Mouse (Mus musculus): ENCODE measurements around the gene Castor1. TPM values are rescaled to one million over a fixed set of nuclear protein-coding genes. Genes with fewer than 3 reads are reported as not detected.

Gene Castor1
- polyA plus RNA-seq, 1 experiment from 2014 or later: 1.9 TPM

DNA sequence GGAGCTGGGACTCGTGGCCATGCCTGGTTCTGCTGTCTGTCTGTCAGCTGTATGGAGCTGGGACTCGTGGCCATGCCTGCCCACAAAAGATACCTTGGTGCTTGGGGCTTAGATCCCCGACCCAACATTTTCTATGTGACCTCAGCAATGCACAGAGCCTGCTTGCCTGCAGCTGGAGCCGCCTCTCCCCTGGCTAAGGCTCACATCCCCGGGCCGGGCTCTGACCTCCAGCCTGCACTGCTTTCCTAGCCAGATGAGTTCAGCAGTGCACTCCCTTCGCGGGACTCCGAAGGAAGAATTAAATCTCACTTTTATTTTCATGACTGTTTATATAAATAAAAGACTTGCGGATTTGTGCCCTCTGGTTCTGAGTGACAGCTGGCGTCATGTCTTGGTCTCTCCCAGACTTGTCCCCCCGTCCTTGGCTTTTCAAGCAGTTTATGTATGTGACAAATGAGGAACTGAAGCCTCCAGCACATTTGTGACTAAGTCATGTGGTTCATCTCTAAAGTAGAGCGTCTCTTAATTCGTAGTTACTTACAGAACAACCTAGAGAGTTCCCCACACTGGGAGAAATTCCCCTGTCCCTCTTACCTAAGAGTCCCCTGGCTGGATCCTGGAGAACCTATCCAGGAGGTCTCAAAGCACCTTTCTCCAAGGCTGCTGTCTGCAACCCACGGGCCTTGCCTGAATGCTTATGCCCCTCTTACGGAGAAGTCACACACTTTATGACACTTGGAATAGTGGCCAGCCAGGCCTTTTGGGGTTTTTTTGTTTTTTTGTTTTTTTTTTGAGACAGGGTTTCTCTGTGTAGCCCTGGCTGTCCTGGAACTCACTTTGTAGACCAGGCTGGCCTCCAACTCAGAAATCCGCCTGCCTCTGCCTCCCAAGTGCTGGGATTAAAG is 4.3 kb downstream of the Castor1 start:
- peaks cover 94% of the 10 kb centered on the region for H3K4me1 ChIP-seq (replicated peaks)

DNA sequence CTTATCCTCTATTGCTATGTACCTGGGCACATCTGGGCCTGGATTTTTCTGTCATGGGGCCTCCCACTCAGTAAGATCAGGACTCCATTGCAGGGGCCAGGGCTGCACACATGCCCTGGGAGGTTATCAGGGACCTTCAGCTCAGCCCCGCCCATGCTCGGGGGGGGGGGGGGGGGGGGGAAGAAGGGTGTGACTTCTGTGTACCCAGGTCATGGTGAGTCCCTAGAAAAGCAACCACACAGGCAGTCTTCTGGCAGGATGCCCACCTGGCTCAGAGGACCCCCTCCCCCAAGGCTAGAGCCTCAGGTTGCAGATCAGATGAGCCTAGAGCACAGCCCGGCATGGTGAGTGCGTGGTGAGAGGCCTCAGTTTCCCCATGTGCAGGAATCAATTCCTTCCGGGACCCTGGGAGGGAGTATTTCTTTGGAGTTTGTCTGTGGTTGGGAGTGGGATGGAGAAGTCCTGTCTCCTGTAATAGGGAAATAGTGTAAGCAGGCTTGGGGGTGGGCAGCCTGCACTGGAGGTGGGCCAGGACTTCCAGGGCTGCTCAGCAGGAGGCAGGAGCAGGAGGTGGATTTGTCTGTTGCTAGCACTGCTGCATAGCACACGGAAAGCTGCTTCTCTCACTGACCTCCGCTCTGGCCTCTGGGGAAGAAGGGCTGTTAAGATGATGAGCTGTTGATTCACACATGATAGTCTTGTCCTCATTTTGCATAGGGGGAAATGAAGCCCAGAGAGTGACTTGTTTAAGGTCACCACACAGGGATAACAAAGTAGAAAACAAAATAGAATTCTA is 5.6 kb downstream of the Castor1 start:
- H3K27me3 ChIP-seq: peaks cover 17% of the 10 kb centered on the region
- H3K4me3 ChIP-seq (replicated peaks): peak overlapping the region; percentile 78
- no peaks in the 10 kb centered on the region for H3K9me3 ChIP-seq (replicated peaks)
- H3K36me3 ChIP-seq: peaks cover 9% of the 10 kb centered on the region
- 17% methylated on average over 7 of the region's 7 CpGs for WGBS (ENCODE audit: insufficient replicate concordance)
- peak overlapping the region; percentile 95 for H3K27ac ChIP-seq
- H3K9ac ChIP-seq: peak overlapping the region; percentile 90
- peaks cover 96% of the 10 kb centered on the region for H3K4me1 ChIP-seq (replicated peaks)
- DNase-seq: peak; percentile 68
- ATAC-seq (ENCODE audit: low read depth): peak; percentile 89
- peak overlapping the region; percentile 81 for H3K4me2 ChIP-seq

More for the DNA sequence above, 4.3 kb downstream of the Castor1 start:
- Histone ChIP-seq H3K4me2 (no peak overlapping the region), H3K4me3 (replicated peaks) (no peak overlapping the region), H3K27me3 (peaks cover 22% of the 10 kb centered on the region), H3K27ac (peak overlapping the region; percentile 95), H3K9ac (0 out of 2 replicates have a peak overlapping the region, but pooled peaks have one; percentile 19), H3K36me3 (no peaks in the 10 kb centered on the region), H3K9me3 (replicated peaks) (no peaks in the 10 kb centered on the region)
- ATAC-seq (ENCODE audit: low read depth): no peak
- no peak for DNase-seq
- WGBS (ENCODE audit: insufficient replicate concordance): 68% methylated on average over 17 of the region's 17 CpGs

DNA sequence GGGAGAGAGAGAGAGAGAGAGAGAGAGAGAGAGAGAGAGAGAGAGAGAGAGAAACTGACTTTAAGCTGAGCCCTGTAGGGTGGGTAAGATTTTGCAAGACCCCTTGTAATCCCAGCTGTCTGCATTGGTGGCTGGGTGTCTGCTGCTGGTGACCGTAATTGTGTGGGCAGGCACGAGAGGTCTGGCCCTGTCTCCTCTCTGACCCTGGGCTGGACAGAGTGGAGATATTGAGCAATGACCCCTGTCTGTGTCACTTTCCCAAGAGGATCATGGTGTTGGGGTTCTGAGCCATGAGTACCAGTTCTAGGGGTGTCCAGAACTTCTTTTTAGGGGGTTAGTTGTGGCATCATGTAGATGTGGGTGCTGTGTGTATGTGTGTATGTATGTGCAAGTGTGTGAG is 6.2 kb downstream of the Castor1 start:
- WGBS (ENCODE audit: insufficient replicate concordance): 41% methylated on average over 2 of the region's 2 CpGs
- Histone ChIP-seq H3K4me1 (replicated peaks) (peaks cover 96% of the 10 kb centered on the region), H3K9me3 (replicated peaks) (no peaks in the 10 kb centered on the region), H3K9ac (peak overlapping the region; percentile 90), H3K36me3 (peaks cover 13% of the 10 kb centered on the region), H3K27me3 (peaks cover 11% of the 10 kb centered on the region), H3K4me3 (replicated peaks) (peak overlapping the region; percentile 78), H3K4me2 (peak overlapping the region; percentile 81), H3K27ac (peak overlapping the region; percentile 95)
- ATAC-seq (ENCODE audit: low read depth): no peak
- no peak for DNase-seq

DNA sequence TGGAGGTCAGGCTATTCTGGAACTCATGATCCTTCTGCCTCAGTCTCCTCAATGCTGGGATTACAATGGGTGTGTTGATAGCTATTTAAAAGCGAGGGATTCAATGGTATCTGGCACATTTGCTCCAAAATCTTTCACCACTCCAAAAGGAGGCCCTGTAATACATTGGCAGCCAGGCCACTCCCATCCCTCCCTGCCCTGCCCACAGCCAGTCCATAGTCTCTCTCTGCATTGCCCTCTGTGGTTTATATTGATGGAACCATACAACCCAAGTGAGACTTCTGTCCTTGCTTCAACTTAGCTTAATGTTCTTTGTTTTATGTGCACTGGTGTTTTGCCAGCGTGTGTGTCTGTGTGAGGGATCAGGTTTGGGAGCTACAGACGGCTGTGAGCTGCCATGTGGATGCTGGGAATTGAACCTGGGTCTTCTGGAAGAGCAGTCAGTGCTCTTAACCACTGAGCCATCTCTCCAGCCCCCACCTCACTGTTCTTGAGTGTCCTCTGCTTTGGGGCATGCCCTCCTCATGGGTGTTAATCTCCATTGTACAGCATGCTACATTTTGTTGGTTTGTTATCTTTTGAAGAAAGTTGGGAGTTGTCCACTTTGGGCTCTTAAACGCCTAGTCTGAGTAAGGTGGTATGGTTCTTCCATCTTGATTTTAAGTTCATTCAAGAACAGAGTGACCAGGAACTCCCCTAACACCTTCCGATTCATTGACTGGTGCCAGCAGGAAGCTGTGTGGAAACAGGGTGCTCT is 8.7 kb downstream of the Castor1 start:
- H3K27ac ChIP-seq: peak overlapping the region; percentile 83
- 48% methylated on average over 5 of the region's 5 CpGs for WGBS (ENCODE audit: insufficient replicate concordance)
- DNase-seq: no peak
- no peaks in the 10 kb centered on the region for H3K9me3 ChIP-seq (replicated peaks)
- ATAC-seq (ENCODE audit: low read depth): peak; percentile 50
- H3K27me3 ChIP-seq: no peaks in the 10 kb centered on the region
- peaks cover 17% of the 10 kb centered on the region for H3K36me3 ChIP-seq
- H3K4me2 ChIP-seq: peak overlapping the region; percentile 81
- peaks cover 93% of the 10 kb centered on the region for H3K4me1 ChIP-seq (replicated peaks)
- H3K4me3 ChIP-seq (replicated peaks): peak overlapping the region; percentile 78
- peak overlapping the region; percentile 90 for H3K9ac ChIP-seq

DNA sequence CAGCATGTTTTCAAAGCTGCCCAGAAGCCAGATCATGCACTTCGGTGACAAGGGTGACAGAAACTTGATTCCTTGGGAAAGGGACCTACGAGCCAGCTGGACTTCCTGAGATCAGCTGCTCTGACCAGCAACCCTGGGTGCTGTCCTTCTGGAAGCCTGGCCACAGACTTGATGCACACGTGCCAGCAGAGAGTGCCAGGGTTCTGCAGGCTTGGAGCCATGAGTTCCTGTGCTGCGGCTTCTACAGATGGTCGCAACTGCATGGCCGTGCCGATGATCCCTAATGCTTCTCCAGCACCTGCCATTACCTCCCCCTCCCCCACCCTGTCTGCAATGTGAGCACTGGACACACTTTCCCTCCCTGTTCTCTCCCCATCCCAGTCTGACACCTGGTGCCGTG is 10.4 kb downstream of the Castor1 start:
- DNase-seq (no peak), ATAC-seq (ENCODE audit: low read depth) (no peak)
- Histone ChIP-seq H3K27me3 (no peaks in the 10 kb centered on the region), H3K9me3 (replicated peaks) (no peaks in the 10 kb centered on the region), H3K36me3 (peaks cover 29% of the 10 kb centered on the region), H3K4me1 (replicated peaks) (peaks cover 90% of the 10 kb centered on the region), H3K27ac (peak overlapping the region; percentile 65; the same call in 1 of the 2 replicates), H3K9ac (peak overlapping the region; percentile 33; the same call in 1 of the 2 replicates), H3K4me2 (no peak overlapping the region), H3K4me3 (replicated peaks) (no peak overlapping the region)
- 62% methylated on average over 8 of the region's 8 CpGs for WGBS (ENCODE audit: insufficient replicate concordance)

DNA sequence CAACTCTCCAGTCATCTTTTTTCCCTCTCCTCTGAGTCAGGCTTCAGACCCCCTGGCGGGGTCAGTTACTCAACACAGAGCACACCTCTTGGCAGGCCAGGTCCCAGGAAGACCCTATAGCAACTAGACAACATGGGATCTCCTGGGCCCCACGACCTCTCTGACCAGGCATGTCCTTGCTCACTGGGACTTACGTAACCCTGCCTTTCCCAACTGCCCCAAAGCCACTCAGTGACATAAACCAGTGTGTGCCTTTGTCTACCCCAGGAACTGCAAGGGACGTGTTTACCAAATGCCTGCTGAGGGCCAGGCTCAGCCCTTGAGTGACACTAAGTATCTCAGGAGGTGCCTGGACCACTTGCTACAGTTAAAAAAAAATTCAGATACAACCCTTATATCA is 11.8 kb downstream of the Castor1 start:
- Histone ChIP-seq H3K4me3 (replicated peaks) (no peak overlapping the region), H3K27me3 (no peaks in the 10 kb centered on the region), H3K9ac (no peak overlapping the region), H3K9me3 (replicated peaks) (no peaks in the 10 kb centered on the region), H3K36me3 (peaks cover 29% of the 10 kb centered on the region), H3K4me2 (no peak overlapping the region), H3K4me1 (replicated peaks) (peaks cover 89% of the 10 kb centered on the region), H3K27ac (peak overlapping the region; percentile 26)
- ATAC-seq (ENCODE audit: low read depth) (peak; percentile 27), DNase-seq (no peak)
- WGBS (ENCODE audit: insufficient replicate concordance): 53% methylated on average over 4 of the region's 4 CpGs

DNA sequence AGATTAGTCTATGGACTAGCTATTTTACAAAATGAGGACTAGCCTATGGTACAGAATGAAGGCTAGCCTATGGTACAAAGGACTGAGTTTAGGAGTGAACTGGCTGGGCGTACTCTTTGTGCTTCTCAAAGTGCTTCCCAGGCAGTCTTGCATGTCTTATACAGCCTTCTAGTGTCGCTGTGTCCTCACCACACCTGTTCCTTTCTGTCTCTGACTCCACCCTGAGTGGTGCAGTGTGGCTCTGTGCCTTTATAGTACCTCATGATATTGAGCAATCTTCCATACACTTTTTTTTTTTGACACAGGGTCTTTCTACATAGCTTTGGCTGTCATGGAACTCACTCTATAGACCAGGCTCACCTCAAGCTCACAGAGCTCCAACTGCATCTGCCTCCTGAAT is 13.4 kb downstream of the Castor1 start:
- no peak overlapping the region for H3K4me3 ChIP-seq (replicated peaks)
- H3K4me2 ChIP-seq: no peak overlapping the region
- H3K9ac ChIP-seq: no peak overlapping the region
- no peak overlapping the region for H3K27ac ChIP-seq
- DNase-seq: no peak
- H3K36me3 ChIP-seq: peaks cover 29% of the 10 kb centered on the region
- H3K9me3 ChIP-seq (replicated peaks): no peaks in the 10 kb centered on the region
- peaks cover 89% of the 10 kb centered on the region for H3K4me1 ChIP-seq (replicated peaks)
- no peak for ATAC-seq (ENCODE audit: low read depth)
- WGBS (ENCODE audit: insufficient replicate concordance): 80% methylated on average over 2 of the region's 2 CpGs
- no peaks in the 10 kb centered on the region for H3K27me3 ChIP-seq

DNA sequence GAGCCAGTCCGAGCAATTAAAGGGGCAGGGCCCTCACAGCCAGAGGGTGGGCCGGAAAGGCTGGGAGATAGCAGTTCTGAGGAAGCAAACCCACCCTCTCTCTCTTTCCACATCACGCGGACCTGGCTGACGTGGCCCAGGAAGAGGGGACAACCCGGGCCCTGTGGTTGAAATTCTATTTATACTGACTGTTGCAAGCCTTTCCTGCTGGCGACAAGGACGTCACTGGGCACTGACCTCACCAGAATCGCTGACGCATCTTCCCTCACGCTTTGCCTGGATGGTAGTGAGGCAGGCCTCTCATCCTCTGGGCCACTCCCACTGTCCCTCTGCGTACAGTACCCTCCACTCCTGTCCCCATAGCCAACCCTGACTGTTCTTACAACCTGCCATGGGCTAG is 14.6 kb downstream of the Castor1 start:
- DNase-seq (no peak), ATAC-seq (ENCODE audit: low read depth) (0 out of 2 replicates have a peak, but pooled peaks have one; percentile 10)
- Histone ChIP-seq H3K9me3 (replicated peaks) (no peaks in the 10 kb centered on the region), H3K4me3 (replicated peaks) (no peak overlapping the region), H3K27ac (peak overlapping the region; percentile 40; the same call in 1 of the 2 replicates), H3K4me1 (replicated peaks) (peaks cover 89% of the 10 kb centered on the region), H3K4me2 (no peak overlapping the region), H3K36me3 (peaks cover 28% of the 10 kb centered on the region), H3K27me3 (no peaks in the 10 kb centered on the region), H3K9ac (no peak overlapping the region)
- 33% methylated on average over 12 of the region's 12 CpGs for WGBS (ENCODE audit: insufficient replicate concordance)

DNA sequence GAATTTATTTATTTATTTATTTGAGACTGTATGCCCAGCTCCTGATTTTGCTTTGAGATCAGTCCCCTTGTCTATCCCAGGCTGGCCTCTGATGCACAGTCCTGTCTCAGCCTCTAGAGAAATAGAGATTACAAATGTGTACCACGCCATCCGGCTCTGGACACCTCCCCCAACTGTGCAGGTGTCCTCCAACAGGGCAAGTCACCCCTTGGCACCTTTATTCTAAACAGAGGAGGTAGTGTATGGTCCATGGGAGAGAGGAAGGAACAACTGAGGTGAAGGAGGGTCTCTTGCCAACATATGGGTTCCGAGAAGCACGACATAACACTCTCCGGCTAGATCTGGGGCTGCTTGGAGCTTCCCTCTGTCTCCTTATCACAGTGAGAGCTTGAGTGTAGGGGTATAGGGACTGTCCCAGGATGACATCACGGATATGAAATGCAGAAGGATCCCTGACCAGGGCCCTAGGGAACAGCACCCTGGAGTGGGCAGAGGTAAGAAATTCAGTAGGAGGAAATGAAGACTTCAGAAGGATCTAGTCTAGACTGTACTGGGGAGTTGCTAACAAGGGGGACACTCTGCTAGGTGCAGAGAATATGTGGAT is 17.1 kb downstream of the Castor1 start:
- peak overlapping the region; percentile 23 for H3K4me3 ChIP-seq (replicated peaks)

DNA sequence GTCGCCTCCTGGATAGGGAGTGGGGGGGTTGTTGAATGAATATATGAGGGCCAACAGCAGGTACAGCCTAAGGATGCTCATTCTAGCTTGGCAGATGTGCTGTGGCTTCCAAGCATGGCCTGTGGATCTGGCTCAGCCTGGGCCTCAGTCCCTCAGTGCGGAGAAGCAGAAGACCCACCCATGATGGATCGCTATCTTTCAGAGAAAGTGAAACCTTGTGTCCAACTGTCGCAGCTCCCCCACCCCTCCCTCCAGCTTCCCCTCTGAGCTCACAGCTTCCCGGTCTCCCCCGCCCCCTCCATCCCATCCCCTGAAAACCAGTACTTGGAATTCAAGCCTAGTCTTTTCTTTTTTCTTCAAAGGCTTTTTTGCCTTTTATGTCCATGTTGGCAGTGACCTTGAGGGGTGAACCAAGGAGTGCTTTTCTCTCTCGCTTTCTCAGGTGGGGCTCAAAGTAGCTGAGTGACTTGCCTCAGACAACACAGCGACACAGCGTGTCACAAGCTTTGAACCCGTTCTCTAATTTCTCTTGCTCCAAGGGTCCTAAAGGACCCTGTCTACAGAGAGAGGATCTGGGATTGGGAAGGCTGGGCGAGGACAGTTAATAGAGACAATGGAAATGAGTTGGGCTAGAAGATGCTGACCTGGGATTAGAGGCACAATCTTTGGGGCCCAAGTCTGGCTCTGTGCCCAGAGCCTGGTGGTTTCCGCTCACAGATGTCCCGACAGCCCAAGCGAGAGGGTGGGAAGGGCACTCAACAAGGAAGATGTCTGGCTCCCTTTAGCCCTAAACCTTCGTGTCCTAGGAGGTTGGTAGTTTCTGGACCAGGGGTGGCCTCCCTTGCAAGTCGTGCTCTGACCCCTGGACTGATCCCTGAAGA is 17.9 kb downstream of the Castor1 start, which contains the start of gene Osm:
Gene Osm, plus strand, starts transcription at position 756 of the 881 bp plus-strand sequence.
- Histone ChIP-seq H3K36me3 (peaks cover 19% of the 10 kb centered on the region), H3K27me3 (no peaks in the 10 kb centered on the region), H3K9me3 (replicated peaks) (no peaks in the 10 kb centered on the region), H3K4me1 (replicated peaks) (peaks cover 68% of the 10 kb centered on the region), H3K9ac (peak within 1 kb of the TSS; percentile 62), H3K27ac (peak within 1 kb of the TSS; percentile 74), H3K4me3 (replicated peaks) (peak within 1 kb of the TSS; percentile 23), H3K4me2 (peak within 1 kb of the TSS; percentile 53)
- WGBS (ENCODE audit: insufficient replicate concordance): 47% methylated on average over 16 of the region's 16 CpGs
- DNase-seq (no peak), ATAC-seq (ENCODE audit: low read depth) (peak; percentile 78)

More for the DNA sequence above, 17.1 kb downstream of the Castor1 start:
- Histone ChIP-seq H3K4me2 (peak overlapping the region; percentile 53), H3K4me1 (replicated peaks) (peaks cover 69% of the 10 kb centered on the region), H3K9ac (peak overlapping the region; percentile 62), H3K36me3 (peaks cover 20% of the 10 kb centered on the region), H3K9me3 (replicated peaks) (no peaks in the 10 kb centered on the region), H3K27me3 (no peaks in the 10 kb centered on the region), H3K27ac (peak overlapping the region; percentile 74)
- 71% methylated on average over 6 of the region's 6 CpGs for WGBS (ENCODE audit: insufficient replicate concordance)
- ATAC-seq (ENCODE audit: low read depth) (peak; percentile 59), DNase-seq (no peak)
